Mouse (Mus musculus) frontal cortex, postnatal 14 days (tissue): Measurements from ENCODE around the gene Gm4756.
"Not testable (repeated sequence)": the region's sequence is repeated elsewhere in the genome, so short reads cannot be mapped to it uniquely, and the experiment has no call there.

Experiments
- DNase-seq, 2 experiments: peaks; one replicate each; pipeline ENCODE4 v3.0.0; 2022; ENCODE audit warnings: low spot score in 2 of 2

Gene Gm4756

GRCm38 (mm10) chr12:72654698-72655097 is 5.2 kb upstream of the Gm4756 start:
- peak; percentile 9 to 60 for DNase-seq

- DNase-seq = no peak
These were observed 540 bp downstream of the Gm4756 start for GRCm38 (mm10) chr12:72648921-72649320.

GRCm38 (mm10) chr12:72638025-72638424 is 11.4 kb downstream of the Gm4756 start:
- DNase-seq = no peak

- DNase-seq = no peak
These were observed 20.7 kb downstream of the Gm4756 start for GRCm38 (mm10) chr12:72628751-72629150.

- no peak for DNase-seq
These were observed 26.5 kb downstream of the Gm4756 start for GRCm38 (mm10) chr12:72622853-72623496.

GRCm38 (mm10) chr12:72621441-72621840 is 28.0 kb downstream of the Gm4756 start:
- no peak for DNase-seq

- no peak for DNase-seq
These were observed 28.6 kb downstream of the Gm4756 start for GRCm38 (mm10) chr12:72620856-72621255.

- DNase-seq = no peak
These were observed 37.4 kb downstream of the Gm4756 start for GRCm38 (mm10) chr12:72612053-72612452.

- not testable (repeated sequence) for DNase-seq
These were observed 50.7 kb downstream of the Gm4756 start for GRCm38 (mm10) chr12:72598731-72599130.

- DNase-seq = no peak
These were observed 55.5 kb downstream of the Gm4756 start for GRCm38 (mm10) chr12:72594001-72594400.

- DNase-seq = no peak
These were observed 56.5 kb downstream of the Gm4756 start for GRCm38 (mm10) chr12:72592991-72593390.

GRCm38 (mm10) chr12:72585339-72585738 is 64.1 kb downstream of the Gm4756 start:
- DNase-seq = no peak

GRCm38 (mm10) chr12:72583099-72583498 is 66.4 kb downstream of the Gm4756 start:
- DNase-seq = no peak

GRCm38 (mm10) chr12:72582021-72582420 is 67.4 kb downstream of the Gm4756 start:
- DNase-seq = no peak

GRCm38 (mm10) chr12:72564281-72564795 is 85.1 kb downstream of the Gm4756 start:
- DNase-seq = no peak

- DNase-seq = no peak
These were observed 95.1 kb downstream of the Gm4756 start for GRCm38 (mm10) chr12:72554347-72554746.

GRCm38 (mm10) chr12:72538571-72538970 is 110.9 kb downstream of the Gm4756 start:
- DNase-seq = peak; percentile 14 to 28

GRCm38 (mm10) chr12:72536021-72536597 is 113.4 kb downstream of the Gm4756 start, which contains the start of gene Pcnx4:
TSS of gene Pcnx4 (plus strand) at chr12:72536383.
- peak; percentile 87 to 91 for DNase-seq

GRCm38 (mm10) chr12:72535599-72535998 is 113.9 kb downstream of the Gm4756 start:
- DNase-seq = no peak

- DNase-seq = no peak
These were observed 115.5 kb downstream of the Gm4756 start for GRCm38 (mm10) chr12:72533986-72534385.

- no peak for DNase-seq
These were observed 117.2 kb downstream of the Gm4756 start for GRCm38 (mm10) chr12:72532303-72532702.
